Mouse (Mus musculus) testis, adult 10 weeks (tissue): Measurements from ENCODE around the gene Tbc1d17. TPM values are rescaled to one million over a fixed set of nuclear protein-coding genes. Genes with fewer than 3 reads are reported as not detected.

Experiments used
- polyA plus RNA-seq: library from polyadenylated mRNA; stranded (reverse); fragments of 350-450 nt; fragmentation: Illumina TruSeq; extraction: RNeasy Lipid Tissue Mini Kit (QIAGEN cat#74804); gene quantifications from one replicate; pipeline ENCODE4 v1.2.3, GENCODE M21; 2014; ENCODE audit warnings: low read depth, low replicate concordance

The Tbc1d17 gene
- polyA plus RNA-seq, result 0.98 TPM

GRCm38 (mm10) chr7:44848561-44849415 is at the start of gene Tbc1d17, which contains the start of gene Akt1s1:
Gene Tbc1d17, minus strand, starts transcription at chr7:44849079.
Gene Akt1s1, plus strand, starts transcription at chr7:44848991.

GRCm38 (mm10) chr7:44895593-44896434 is 46.9 kb upstream of the Tbc1d17 start, which contains the start of gene Fuz:
Gene Fuz, plus strand, starts transcription at chr7:44896079.

GRCm38 (mm10) chr7:44892276-44892921 is 43.5 kb upstream of the Tbc1d17 start, which contains the start of gene Med25:
Gene Med25, minus strand, starts transcription at chr7:44892712.

GRCm38 (mm10) chr7:44869697-44870528 is 21.0 kb upstream of the Tbc1d17 start, which contains the start of gene Ptov1:
Gene Ptov1, minus strand, starts transcription at chr7:44869788.

DNA sequence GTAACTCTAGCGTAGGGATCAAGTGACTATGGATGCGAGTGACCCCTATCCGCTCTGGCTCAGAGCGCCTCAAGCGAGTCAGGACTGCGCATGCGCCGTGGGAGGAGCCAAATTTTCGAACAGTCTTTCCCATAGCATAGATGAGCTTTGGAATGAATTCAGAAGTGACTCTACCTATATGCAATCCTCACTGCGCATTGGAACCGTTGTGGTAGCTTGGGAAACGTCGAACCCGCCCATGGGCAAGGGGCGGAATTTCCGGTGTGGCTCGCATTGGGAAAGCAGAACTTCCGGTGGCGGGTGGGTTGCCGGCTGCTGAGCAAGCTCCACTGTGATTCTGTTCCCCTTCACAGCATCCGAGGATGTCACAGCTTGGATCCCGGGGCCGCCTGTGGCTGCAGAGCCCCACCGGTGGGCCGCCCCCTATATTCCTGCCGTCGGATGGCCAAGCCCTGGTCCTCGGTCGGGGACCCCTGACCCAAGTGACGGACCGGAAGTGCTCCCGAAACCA is 8.2 kb upstream of the Tbc1d17 start, which contains the start of gene Pnkp:
Gene Pnkp, plus strand, starts transcription at position 98 of the 511 bp plus-strand sequence.

GRCm38 (mm10) chr7:44816470-44817021 is 32.3 kb downstream of the Tbc1d17 start, which contains the start of gene Atf5:
Gene Atf5, minus strand, starts transcription at chr7:44816658.

DNA sequence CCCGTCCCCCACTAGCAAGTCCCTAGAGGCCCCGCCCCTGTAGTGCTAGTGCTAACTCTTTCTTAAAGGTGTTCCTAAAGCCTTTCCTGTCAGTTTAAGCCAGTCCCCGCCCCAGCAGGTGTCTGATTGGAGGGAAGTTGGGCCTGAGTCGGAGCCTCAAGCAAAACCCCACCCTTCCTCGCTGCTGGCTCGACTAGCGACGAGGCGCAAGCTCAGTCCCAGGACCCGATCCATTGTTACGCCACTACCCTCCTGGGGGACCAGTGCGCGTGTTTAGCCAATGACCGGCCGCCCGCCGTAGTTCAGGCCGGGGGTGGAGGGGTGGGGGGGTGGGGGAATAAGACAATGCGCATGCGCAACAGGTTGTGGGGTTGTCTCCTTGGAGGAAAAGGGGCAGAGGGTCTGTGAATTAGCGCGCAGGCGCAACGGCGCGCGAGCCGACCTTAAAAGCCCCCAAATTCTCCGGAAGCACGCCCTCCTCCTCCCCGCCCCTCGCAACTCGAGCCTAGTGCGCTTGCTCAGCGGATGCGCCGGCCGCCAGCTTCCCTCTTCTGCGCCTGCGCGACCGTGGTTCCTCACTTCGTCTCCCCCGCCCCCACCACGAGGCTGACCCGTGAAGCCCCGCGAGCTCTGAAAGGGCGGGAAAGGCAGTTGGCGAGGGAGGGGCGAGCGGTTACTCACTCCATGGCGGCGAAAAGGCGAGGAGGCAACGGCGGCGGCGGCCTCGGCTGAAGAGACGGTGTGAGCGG is 33.0 kb downstream of the Tbc1d17 start, which contains the start of the genes Nup62 and Il4i1:
Gene Nup62, plus strand, starts transcription at position 368 of the 749 bp plus-strand sequence.
Gene Il4i1, plus strand, starts transcription at position 667 of the 749 bp plus-strand sequence.

Other genes with a start within 250 kb of the Tbc1d17 start
- gene Myh14, start 178.2 kb downstream of the Tbc1d17 start, polyA plus RNA-seq, result 0.07 TPM
- gene Izumo2, start 140.3 kb downstream of the Tbc1d17 start, polyA plus RNA-seq, result 343 TPM
- 27.7 TPM for gene Vrk3, start 100.7 kb downstream of the Tbc1d17 start, polyA plus RNA-seq
- 3.0 TPM for gene Zfp473, start 98.0 kb downstream of the Tbc1d17 start, polyA plus RNA-seq
- 15.5 TPM for gene Nup62, start 33.0 kb downstream of the Tbc1d17 start, polyA plus RNA-seq
- 11.4 TPM for gene Il4i1, start 32.7 kb downstream of the Tbc1d17 start, polyA plus RNA-seq
- 3.0 TPM for gene Atf5, start 32.4 kb downstream of the Tbc1d17 start, polyA plus RNA-seq
- 1.2 TPM for gene Akt1s1, start 88 bp downstream of the Tbc1d17 start, polyA plus RNA-seq
- 0.71 TPM for gene Pnkp, start 8.1 kb upstream of the Tbc1d17 start, polyA plus RNA-seq
- 0.32 TPM for gene Ptov1, start 20.7 kb upstream of the Tbc1d17 start, polyA plus RNA-seq
- 2.0 TPM for gene Med25, start 43.6 kb upstream of the Tbc1d17 start, polyA plus RNA-seq
- gene Fuz, start 47.0 kb upstream of the Tbc1d17 start, polyA plus RNA-seq, result 9.9 TPM
- 104 TPM for gene Ap2a1, start 80.4 kb upstream of the Tbc1d17 start, polyA plus RNA-seq
- 11.2 TPM for gene Tsks, start 94.1 kb upstream of the Tbc1d17 start, polyA plus RNA-seq
- 9.3 TPM for gene Cpt1c, start 125.8 kb upstream of the Tbc1d17 start, polyA plus RNA-seq
- gene Prmt1, start 137.5 kb upstream of the Tbc1d17 start, polyA plus RNA-seq, result 8.0 TPM
- 18.4 TPM for gene Irf3, start 148.6 kb upstream of the Tbc1d17 start, polyA plus RNA-seq
- 1.5 TPM for gene Bcl2l12, start 149.6 kb upstream of the Tbc1d17 start, polyA plus RNA-seq
- gene Scaf1, start 167.3 kb upstream of the Tbc1d17 start, polyA plus RNA-seq, result 3.3 TPM
- 1.8 TPM for gene Rras, start 168.9 kb upstream of the Tbc1d17 start, polyA plus RNA-seq
- 0.24 TPM for gene Prr12, start 203.8 kb upstream of the Tbc1d17 start, polyA plus RNA-seq
- 4.6 TPM for gene Nosip, start 213.3 kb upstream of the Tbc1d17 start, polyA plus RNA-seq
- 2.7 TPM for gene Prrg2, start 213.6 kb upstream of the Tbc1d17 start, polyA plus RNA-seq
- gene Rcn3, start 243.1 kb upstream of the Tbc1d17 start, polyA plus RNA-seq, result not detected